Mouse (Mus musculus) regulatory T cell (primary cell): ENCODE data around the gene Heatr9.

Source experiments
- in situ Hi-C: fragments of 300-600 bp; cut with MboI, MseI; formaldehyde crosslinking; loops from one replicate; pipeline ENCODE4 v1.15.1; 2025; ENCODE audit warnings: high pct_unique_total_duplicates

The Heatr9 gene

GRCm38 (mm10) chr11:83522075-83522474, at the start of gene Heatr9:
Gene Heatr9, minus strand, starts transcription at chr11:83522175.
- in situ Hi-C loops, result no loop called here

GRCm38 (mm10) chr11:83570189-83570588, 48.2 kb upstream of the Heatr9 start:
- in situ Hi-C loops, result no loop called here

- in situ Hi-C loops, result no loop called here
Measured at GRCm38 (mm10) chr11:83569249-83569648, 47.3 kb upstream of the Heatr9 start.

- in situ Hi-C loops, result no loop called here
Measured at GRCm38 (mm10) chr11:83568786-83569185, 46.8 kb upstream of the Heatr9 start.

- in situ Hi-C loops, result no loop called here
Measured at GRCm38 (mm10) chr11:83568061-83568460, 46.1 kb upstream of the Heatr9 start.

- in situ Hi-C loops, result no loop called here
Measured at GRCm38 (mm10) chr11:83567311-83567710, 45.3 kb upstream of the Heatr9 start.

- in situ Hi-C loops, result no loop called here
Measured at GRCm38 (mm10) chr11:83566617-83567016, 44.6 kb upstream of the Heatr9 start.

GRCm38 (mm10) chr11:83563754-83564153, 41.8 kb upstream of the Heatr9 start:
- in situ Hi-C loops, result no loop called here

- in situ Hi-C loops, result no loop called here
Measured at GRCm38 (mm10) chr11:83562311-83562887, 40.4 kb upstream of the Heatr9 start.

GRCm38 (mm10) chr11:83560405-83560804, 38.4 kb upstream of the Heatr9 start:
- in situ Hi-C loops, result no loop called here

GRCm38 (mm10) chr11:83557074-83557473, 35.1 kb upstream of the Heatr9 start:
- in situ Hi-C loops, result no loop called here

GRCm38 (mm10) chr11:83556085-83556781, 34.3 kb upstream of the Heatr9 start:
- in situ Hi-C loops, result no loop called here

- in situ Hi-C loops, result loop anchor here (5.0 kb wide), 2 partner anchors 81 to 186 kb away; no protein-coding TSS in a partner anchor
Measured at GRCm38 (mm10) chr11:83551668-83552067, 29.7 kb upstream of the Heatr9 start.

GRCm38 (mm10) chr11:83551037-83551436, 29.1 kb upstream of the Heatr9 start:
- in situ Hi-C loops, result loop anchor here (5.0 kb wide), 2 partner anchors 81 to 186 kb away; no protein-coding TSS in a partner anchor

- in situ Hi-C loops, result loop anchor here (5.0 kb wide), 2 partner anchors 82 to 187 kb away; no protein-coding TSS in a partner anchor
Measured at GRCm38 (mm10) chr11:83550186-83550632, 28.2 kb upstream of the Heatr9 start.

GRCm38 (mm10) chr11:83544214-83544613, 22.2 kb upstream of the Heatr9 start:
- in situ Hi-C loops, result no loop called here

- in situ Hi-C loops, result no loop called here
Measured at GRCm38 (mm10) chr11:83541415-83541814, 19.4 kb upstream of the Heatr9 start.

- in situ Hi-C loops, result no loop called here
Measured at GRCm38 (mm10) chr11:83540931-83541330, 19.0 kb upstream of the Heatr9 start.

GRCm38 (mm10) chr11:83538705-83539314, 16.8 kb upstream of the Heatr9 start:
- in situ Hi-C loops, result no loop called here

GRCm38 (mm10) chr11:83536831-83537230, 14.9 kb upstream of the Heatr9 start:
- in situ Hi-C loops, result no loop called here

GRCm38 (mm10) chr11:83534609-83535423, 12.8 kb upstream of the Heatr9 start:
- in situ Hi-C loops, result no loop called here

GRCm38 (mm10) chr11:83534143-83534542, 12.2 kb upstream of the Heatr9 start:
- in situ Hi-C loops, result no loop called here
